Mouse (Mus musculus) megakaryocyte, embryonic 14.5 days (primary cell): ENCODE results near the gene Alk. TPM values are rescaled to one million over a fixed set of nuclear protein-coding genes. Genes with fewer than 3 reads are reported as not detected.

Experiments
- H3K27me3 ChIP-seq: replicated peaks from 2 replicates; pipeline ENCODE3; 2012; ENCODE audit warnings: inconsistent platforms
- H3K36me3 ChIP-seq: replicated peaks from 2 replicates; pipeline ENCODE3; 2012; ENCODE audit warnings: low read length, inconsistent platforms, mixed read lengths
- H3K4me1 ChIP-seq: 2 replicates; pipeline ENCODE4 v1.6.1; 2012; ENCODE audit warnings: inconsistent platforms
- H3K4me3 ChIP-seq: replicated peaks from 2 replicates; pipeline ENCODE3; 2012; ENCODE audit warnings: moderate library complexity, mild to moderate bottlenecking, inconsistent platforms
- H3K9me3 ChIP-seq: 2 replicates; pipeline ENCODE4 v1.6.1; 2012; ENCODE audit warnings: inconsistent platforms
- FLI1 ChIP-seq: IDR thresholded peaks from 2 replicates; pipeline ENCODE4 v1.6.1; 2012; ENCODE audit warnings: low read length, inconsistent platforms, mixed read lengths
- GATA1 ChIP-seq: IDR thresholded peaks from 3 replicates; pipeline ENCODE4 v1.6.1; 2012; ENCODE audit warnings: mixed read lengths, low read length, inconsistent platforms, borderline replicate concordance
- polyA plus RNA-seq: library from polyadenylated mRNA; stranded (reverse); fragments of >175 nt; gene quantifications from 2 replicates; pipeline ENCODE4 v1.2.3, GENCODE M21; 2012; ENCODE audit warnings: low replicate concordance; ENCODE audit not compliant: insufficient read depth

Gene Alk
- not detected in 2 replicates for polyA plus RNA-seq

GRCm38 (mm10) chr17:72604610-72604980 lies at the start of gene Alk:
TSS of gene Alk (minus strand) at chr17:72604627.
- TF ChIP-seq GATA1: no peak
- no peak for TF ChIP-seq FLI1
- Histone ChIP-seq H3K36me3 (no peaks in the 10 kb centered on the region), H3K4me3 (peak within 1 kb of the TSS; percentile 75), H3K27me3 (peaks cover 32% of the 10 kb centered on the region), H3K4me1 (peaks cover 19% of the 10 kb centered on the region), H3K9me3 (peaks cover 15% of the 10 kb centered on the region; the same call in 1 of the 2 replicates)

GRCm38 (mm10) chr17:72652801-72653200 lies 48.4 kb upstream of the Alk start:
- Histone ChIP-seq H3K36me3 (no peaks in the 10 kb centered on the region), H3K9me3 (peaks cover 14% of the 10 kb centered on the region), H3K4me3 (no peak overlapping the region), H3K4me1 (no peaks in the 10 kb centered on the region), H3K27me3 (no peaks in the 10 kb centered on the region)
- TF ChIP-seq GATA1: no peak
- TF ChIP-seq FLI1: no peak

- Histone ChIP-seq H3K4me1 (no peaks in the 10 kb centered on the region), H3K4me3 (no peak overlapping the region), H3K36me3 (no peaks in the 10 kb centered on the region), H3K9me3 (peaks cover 30% of the 10 kb centered on the region), H3K27me3 (no peaks in the 10 kb centered on the region)
- no peak for TF ChIP-seq FLI1
- no peak for TF ChIP-seq GATA1
Observed at GRCm38 (mm10) chr17:72648607-72649217, 44.3 kb upstream of the Alk start.

GRCm38 (mm10) chr17:72646167-72646566 lies 41.7 kb upstream of the Alk start:
- Histone ChIP-seq H3K27me3 (no peaks in the 10 kb centered on the region), H3K9me3 (peaks cover 34% of the 10 kb centered on the region), H3K4me3 (no peak overlapping the region), H3K4me1 (no peaks in the 10 kb centered on the region), H3K36me3 (no peaks in the 10 kb centered on the region)
- TF ChIP-seq GATA1: no peak

DNA sequence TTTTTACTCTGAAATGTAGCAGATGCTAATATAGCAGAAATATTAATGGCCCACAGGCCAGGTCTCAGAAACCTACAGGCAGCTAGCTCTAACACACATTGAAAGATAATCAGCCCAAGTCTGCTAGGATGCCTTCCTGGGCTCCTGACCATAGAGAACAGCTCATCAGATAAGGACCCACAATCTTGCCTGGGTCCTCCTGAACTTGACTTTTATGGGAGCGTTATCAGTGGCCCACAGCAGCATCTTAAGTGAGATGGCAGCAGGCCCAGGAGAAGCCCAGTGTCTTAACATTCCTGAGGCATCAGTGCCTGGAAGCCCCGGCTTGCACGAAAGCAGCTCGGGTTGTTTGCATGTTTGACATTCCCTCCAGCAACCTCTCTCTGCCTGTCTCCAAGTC lies 35.7 kb upstream of the Alk start:
- Histone ChIP-seq H3K27me3 (no peaks in the 10 kb centered on the region), H3K9me3 (peaks cover 14% of the 10 kb centered on the region), H3K4me1 (no peaks in the 10 kb centered on the region), H3K36me3 (no peaks in the 10 kb centered on the region), H3K4me3 (no peak overlapping the region)
- TF ChIP-seq FLI1: no peak
- no peak for TF ChIP-seq GATA1

DNA sequence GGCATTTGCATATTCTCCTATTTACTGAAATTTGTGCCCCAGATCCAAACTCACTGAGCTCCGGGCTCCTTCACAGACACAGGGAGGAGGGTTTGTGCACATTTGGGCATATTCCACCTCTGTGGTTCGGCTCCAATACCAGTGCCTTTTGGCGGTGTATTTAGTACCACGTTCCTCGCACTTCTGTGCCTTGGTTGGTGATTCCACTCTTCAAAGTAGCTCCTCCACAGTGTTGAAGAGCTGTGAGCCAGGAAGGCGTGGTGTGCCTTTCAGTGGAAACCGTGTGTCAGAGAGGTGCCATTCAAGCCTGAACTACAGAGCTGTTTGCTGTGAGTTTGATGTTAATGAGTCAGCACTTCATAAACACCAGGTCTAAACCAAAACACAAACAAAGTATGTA lies 35.0 kb upstream of the Alk start:
- H3K4me1 ChIP-seq: no peaks in the 10 kb centered on the region
- TF ChIP-seq GATA1 (no peak), FLI1 (no peak)
- no peaks in the 10 kb centered on the region for H3K36me3 ChIP-seq
- H3K9me3 ChIP-seq: peaks cover 8% of the 10 kb centered on the region
- H3K27me3 ChIP-seq: no peaks in the 10 kb centered on the region
- H3K4me3 ChIP-seq: no peak overlapping the region

DNA sequence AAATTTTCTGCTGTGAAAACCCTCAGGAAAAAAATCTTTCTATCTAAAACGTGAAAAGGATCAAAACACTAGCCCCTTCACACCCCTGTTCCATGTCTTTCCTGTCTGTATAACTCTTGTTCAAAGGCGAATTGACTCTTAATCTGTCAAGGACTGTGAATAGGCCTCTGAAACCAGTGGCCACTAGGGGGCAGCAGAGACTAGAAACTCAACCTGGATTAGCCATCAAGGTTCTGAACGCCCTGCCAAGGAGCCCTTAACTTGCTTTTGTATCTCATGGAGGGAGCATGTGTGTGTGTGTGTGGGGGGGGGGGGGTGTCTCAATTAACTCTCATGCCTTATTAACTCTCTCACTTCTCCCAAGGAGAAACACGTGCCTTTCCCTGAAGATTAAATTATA lies 1.8 kb upstream of the Alk start:
- Histone ChIP-seq H3K4me1 (peaks cover 19% of the 10 kb centered on the region), H3K4me3 (no peak overlapping the region), H3K9me3 (peaks cover 15% of the 10 kb centered on the region; the same call in 1 of the 2 replicates), H3K36me3 (no peaks in the 10 kb centered on the region), H3K27me3 (peaks cover 32% of the 10 kb centered on the region)
- TF ChIP-seq FLI1: no peak
- TF ChIP-seq GATA1: no peak

GRCm38 (mm10) chr17:72603886-72604609 lies 379 bp downstream of the Alk start:
- peaks cover 32% of the 10 kb centered on the region for H3K27me3 ChIP-seq
- H3K4me1 ChIP-seq: peaks cover 19% of the 10 kb centered on the region
- H3K4me3 ChIP-seq: peak overlapping the region; percentile 75
- no peak for TF ChIP-seq FLI1
- TF ChIP-seq GATA1: no peak
- H3K9me3 ChIP-seq: peaks cover 15% of the 10 kb centered on the region; the same call in 1 of the 2 replicates
- H3K36me3 ChIP-seq: no peaks in the 10 kb centered on the region

GRCm38 (mm10) chr17:72603118-72603885 lies 1.1 kb downstream of the Alk start:
- Histone ChIP-seq H3K4me3 (no peak overlapping the region), H3K9me3 (peaks cover 15% of the 10 kb centered on the region; the same call in 1 of the 2 replicates), H3K4me1 (peaks cover 19% of the 10 kb centered on the region), H3K36me3 (no peaks in the 10 kb centered on the region), H3K27me3 (peaks cover 32% of the 10 kb centered on the region)
- no peak for TF ChIP-seq GATA1
- TF ChIP-seq FLI1: no peak

GRCm38 (mm10) chr17:72600806-72601205 lies 3.6 kb downstream of the Alk start:
- Histone ChIP-seq H3K9me3 (peaks cover 15% of the 10 kb centered on the region; the same call in 1 of the 2 replicates), H3K36me3 (no peaks in the 10 kb centered on the region), H3K4me1 (peaks cover 19% of the 10 kb centered on the region), H3K4me3 (no peak overlapping the region), H3K27me3 (peaks cover 32% of the 10 kb centered on the region)
- TF ChIP-seq FLI1 (no peak), GATA1 (no peak)
